Mouse (Mus musculus): ENCODE measurements around the gene Efl1.

DNA sequence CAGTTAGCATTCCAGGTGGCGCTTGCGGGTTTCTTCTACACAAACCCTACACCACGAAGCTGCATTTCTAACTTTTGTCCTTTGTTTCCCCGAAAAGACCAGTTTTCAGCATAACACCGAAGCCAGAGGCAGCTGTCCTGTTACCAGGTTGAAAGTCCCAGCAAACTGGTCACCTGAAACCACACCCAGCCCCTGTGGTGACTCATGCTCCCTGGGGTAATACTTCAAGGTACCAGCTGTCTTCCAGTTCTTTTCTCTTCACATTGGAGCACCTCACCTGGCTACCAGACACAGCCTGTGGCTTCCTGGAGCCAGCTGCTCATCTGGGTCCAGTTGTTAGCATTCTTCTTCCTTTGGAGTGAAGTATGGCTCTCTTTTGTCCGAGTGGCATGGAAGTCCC lies 118.2 kb downstream of the Efl1 start:
- TF ChIP-seq CTCF (conservative IDR thresholded peaks at IDR 0.05; ENCODE audit: low read length), result no peak
- TF ChIP-seq NANOG (IDR thresholded peaks at IDR 0.05; ENCODE audit: borderline replicate concordance, low read length), result no peak
- TF ChIP-seq POU5F1 (IDR thresholded peaks at IDR 0.05; ENCODE audit: borderline replicate concordance, low read length), result no peak
